Mouse (Mus musculus) hematopoietic stem cell, adult 5-6 weeks (primary cell): ENCODE results near the gene Egfr. TPM values are rescaled to one million over a fixed set of nuclear protein-coding genes. Genes with fewer than 3 reads are reported as not detected.
A peak's percentile ranks its signal among the peaks of the same experiment; 100 is the strongest.

Source experiments
- ATAC-seq, 2 experiments: fragments of 125-278 bp in 1 of 2; replicated peaks in 1 of 2; 2 replicates each; pipeline ENCODE4 v1.8.0; 2016 to 2017; ENCODE audit warnings: inconsistent platforms in 2 of 2, mild to moderate bottlenecking in 2 of 2, moderate number of reproducible peaks in 2 of 2, low read depth in 1 of 2, moderate TSS enrichment in 1 of 2; ENCODE audit not compliant: low FRiP score in 2 of 2, poor library complexity in 2 of 2, severe bottlenecking in 2 of 2, insufficient read depth in 1 of 2, low TSS enrichment in 1 of 2
- total RNA-seq: library from RNA; stranded (forward); fragments of 172-1452, 232-1000 nt; gene quantifications from 2 replicates; pipeline ENCODE4 v1.2.3, GENCODE M21; 2017

The Egfr gene
- total RNA-seq, 1 experiment from 2014 or later: not detected

GRCm38 (mm10) chr11:16857346-16857745, 105.3 kb downstream of the Egfr start:
- ATAC-seq: no peak

- ATAC-seq: no peak
Measured at GRCm38 (mm10) chr11:16861037-16861436, 109.0 kb downstream of the Egfr start.

- ATAC-seq: no peak
Measured at GRCm38 (mm10) chr11:16863547-16863946, 111.5 kb downstream of the Egfr start.

- ATAC-seq: no peak
Measured at GRCm38 (mm10) chr11:16864980-16865561, 113.1 kb downstream of the Egfr start.

- no peak for ATAC-seq
Measured at GRCm38 (mm10) chr11:16868051-16868450, 116.0 kb downstream of the Egfr start.

DNA sequence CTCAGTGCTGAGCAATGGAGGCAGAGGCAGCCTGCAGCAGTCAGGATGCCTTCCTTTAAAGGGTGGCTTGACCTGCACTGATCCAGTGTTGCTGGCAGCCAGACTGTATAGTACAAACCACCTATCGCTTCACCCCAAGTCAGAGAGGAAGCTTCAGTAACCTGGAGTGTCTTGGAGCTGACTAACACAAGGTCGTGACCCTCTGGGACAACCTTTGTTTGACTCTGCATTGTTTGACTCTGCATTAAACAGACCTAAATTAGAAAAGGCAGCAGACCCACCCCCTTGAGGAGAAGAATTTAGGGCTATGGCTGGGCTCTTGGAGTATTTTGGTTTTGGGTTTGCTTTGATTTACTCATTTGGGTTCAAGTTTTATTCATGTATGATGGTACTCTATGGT, 117.5 kb downstream of the Egfr start:
- ATAC-seq: no peak

GRCm38 (mm10) chr11:16871120-16871519, 119.1 kb downstream of the Egfr start:
- ATAC-seq: peak; percentile 70 to 71

GRCm38 (mm10) chr11:16877676-16878378, 125.8 kb downstream of the Egfr start:
- ATAC-seq: no peak

DNA sequence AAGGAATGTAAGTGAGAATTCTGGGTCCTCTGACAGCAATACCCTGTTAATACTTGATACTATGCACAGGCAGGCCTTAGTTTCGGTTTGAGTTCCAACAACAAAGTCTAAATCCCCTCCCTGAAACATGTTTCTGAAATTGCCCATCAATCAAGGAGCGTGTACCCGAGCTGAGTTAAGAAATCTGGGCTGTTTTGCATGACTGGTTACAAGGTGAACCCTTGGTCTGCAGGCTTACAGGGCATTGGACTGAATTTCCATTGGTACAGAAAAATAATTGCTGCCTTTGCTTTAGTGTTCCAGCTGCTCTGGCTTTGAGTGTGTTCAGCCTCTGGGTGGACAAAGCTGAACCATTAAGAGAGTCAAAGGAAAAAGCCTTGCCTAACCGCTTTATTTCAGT, 129.9 kb downstream of the Egfr start:
- no peak for ATAC-seq

GRCm38 (mm10) chr11:16886152-16886551, 134.1 kb downstream of the Egfr start:
- no peak for ATAC-seq

GRCm38 (mm10) chr11:16888086-16888485, 136.1 kb downstream of the Egfr start:
- no peak for ATAC-seq

DNA sequence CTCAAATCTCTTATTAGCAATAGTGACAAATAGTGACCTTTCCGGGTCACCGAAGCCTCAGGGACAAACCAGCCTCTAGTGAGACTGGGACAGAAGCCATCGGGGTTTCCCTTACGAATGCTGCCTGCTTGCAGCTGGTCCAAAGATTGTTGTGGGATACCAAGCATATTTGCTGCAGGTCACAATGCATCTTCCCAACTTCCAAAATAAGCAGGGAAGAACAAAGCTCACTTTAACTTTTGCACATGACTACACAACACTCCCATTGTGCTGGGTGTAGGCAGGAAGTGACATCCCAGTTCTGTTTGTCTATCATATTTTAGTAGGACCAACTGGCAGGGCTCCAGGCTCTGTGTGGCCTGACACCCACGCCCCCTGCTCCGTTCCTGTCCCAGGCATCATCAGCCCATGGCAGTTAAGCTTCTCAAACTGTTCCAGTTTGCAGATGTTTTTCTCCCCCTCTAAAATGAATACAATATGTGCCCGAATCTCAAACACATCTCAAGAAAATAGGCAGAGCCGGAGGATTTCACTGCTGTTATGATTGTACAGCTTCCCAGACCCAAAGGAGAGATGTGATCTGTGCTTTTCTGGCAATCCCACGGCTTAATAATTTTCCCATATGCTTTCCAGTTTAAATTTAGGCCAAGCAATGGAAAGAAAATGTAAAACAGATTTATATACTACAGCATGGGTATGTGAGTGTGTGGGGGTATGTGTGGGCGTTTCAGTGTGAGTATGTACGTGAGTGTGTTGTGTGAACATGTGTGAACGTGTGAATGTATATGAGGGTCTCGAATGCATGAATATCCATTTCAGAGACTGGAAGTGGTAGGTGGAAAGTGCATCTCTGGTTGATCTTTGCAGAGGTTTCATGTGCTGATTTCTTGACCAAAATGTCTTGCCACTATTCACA, 143.7 kb downstream of the Egfr start:
- ATAC-seq: no peak

DNA sequence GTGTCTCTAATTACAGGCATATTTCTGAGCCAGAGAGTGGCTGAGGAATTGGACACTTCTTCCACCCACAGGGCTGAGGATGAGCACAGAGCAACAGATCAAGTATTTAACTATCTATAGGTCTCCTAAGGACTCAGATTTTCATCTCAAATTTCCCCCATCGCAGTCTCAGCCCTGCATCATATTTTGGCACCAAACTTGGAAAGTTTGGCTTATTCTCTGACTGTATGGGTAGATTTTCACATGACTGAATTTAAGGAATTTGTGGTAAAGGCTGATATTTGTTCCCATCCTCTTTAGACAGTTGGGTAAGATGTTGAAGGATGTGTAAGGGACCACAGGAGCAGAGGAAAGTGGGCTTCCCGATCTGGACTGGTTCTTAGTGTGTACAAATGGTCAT, 145.7 kb downstream of the Egfr start:
- ATAC-seq: no peak

- no peak for ATAC-seq
Measured at GRCm38 (mm10) chr11:16900182-16900581, 148.2 kb downstream of the Egfr start.

DNA sequence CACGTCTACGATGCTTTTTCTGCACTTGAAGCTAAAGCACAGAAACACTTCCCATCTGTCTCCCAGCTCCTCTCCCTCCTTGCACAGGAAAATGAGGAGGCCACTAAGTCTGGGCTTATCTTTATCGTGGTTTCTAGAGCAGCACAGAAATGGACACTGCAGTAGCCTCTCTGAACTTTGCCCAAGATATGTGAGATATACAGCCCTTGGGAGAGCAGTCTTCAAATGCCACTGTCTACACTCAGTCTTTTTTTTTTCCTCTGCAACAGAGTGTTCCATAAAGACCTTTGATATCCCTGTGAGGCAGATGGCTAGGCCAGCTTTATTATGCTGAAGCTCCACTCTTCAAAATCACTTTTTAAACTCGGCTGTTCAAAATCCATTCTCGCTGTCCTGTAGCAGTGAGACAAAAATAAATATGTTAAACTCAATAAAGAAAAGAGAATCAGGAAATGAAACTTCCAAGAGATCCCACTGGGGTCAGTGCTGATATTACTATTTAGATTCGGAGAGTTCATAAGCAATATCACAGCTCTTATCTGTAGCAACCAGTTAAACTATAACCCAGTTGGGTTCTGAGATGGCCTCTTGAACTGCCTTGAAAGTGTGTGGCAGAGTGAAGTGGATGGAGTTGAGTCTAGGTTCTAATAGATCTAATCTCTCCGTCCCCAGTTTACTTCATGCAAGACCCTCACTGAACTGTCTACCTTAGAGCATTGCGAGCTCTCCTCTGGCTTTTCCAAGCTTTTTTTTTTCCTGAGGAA, 148.8 kb downstream of the Egfr start:
- no peak for ATAC-seq

DNA sequence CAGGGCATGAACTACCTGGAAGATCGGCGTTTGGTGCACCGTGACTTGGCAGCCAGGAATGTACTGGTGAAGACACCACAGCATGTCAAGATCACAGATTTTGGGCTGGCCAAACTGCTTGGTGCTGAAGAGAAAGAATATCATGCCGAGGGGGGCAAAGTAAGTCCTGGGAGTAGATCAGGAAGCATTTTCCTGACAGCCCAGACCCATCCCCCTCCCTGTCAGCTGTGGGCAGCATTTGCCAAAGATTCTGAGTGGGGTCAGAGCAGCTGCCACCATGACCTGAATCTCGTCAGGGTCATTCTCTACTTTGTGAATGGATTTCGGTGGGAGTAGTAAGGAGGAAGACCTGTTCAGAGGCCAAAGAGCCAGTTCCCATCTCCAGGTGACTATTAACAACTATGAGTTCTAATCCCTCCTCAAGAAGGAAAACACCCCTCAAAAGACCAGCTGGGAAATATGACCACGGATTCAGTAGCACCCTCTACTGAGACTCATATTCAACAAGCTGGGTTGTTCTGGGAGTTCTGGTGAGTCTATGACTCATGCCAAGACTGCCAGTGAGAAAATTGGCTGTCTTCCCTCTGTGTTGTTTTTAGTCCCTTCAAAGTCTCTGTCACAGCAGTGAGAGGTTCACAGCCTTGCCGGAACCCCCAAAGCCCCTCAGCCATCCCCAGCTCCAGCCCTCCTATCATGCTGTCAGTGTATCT, 152.5 kb downstream of the Egfr start:
- no peak for ATAC-seq

DNA sequence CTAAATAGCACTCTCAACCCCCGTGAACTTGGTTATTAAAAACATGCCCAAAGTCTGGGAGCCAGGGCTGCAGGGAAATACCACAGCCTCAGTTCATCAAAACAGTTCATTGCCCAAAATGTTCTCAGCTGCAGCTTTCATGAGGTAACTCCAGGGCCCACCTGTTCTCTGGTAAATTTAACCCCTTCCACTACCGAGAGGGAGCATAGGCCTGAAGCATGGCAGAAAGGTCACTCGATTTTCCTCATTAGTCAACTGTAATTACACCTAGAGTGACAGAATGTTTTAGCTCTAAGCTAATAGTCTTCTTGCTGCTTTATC, 153.0 kb downstream of the Egfr start:
- ATAC-seq: no peak
